Comparison of ENCODE assay signal across 10 mouse cellular contexts in genomic region chr5:50509696-50510421, GRCm38 (mm10).
"Had no signal": no experiment of that assay in that cellular context is flagged by ENCODE, and none has a peak within 500 bp of the region (broad histone marks: within the 10 kb centered on the region; RNA-seq: fewer than 3 reads in every experiment).

No protein-coding gene starts in this region.

- H3K27me3 ChIP-seq: liver, embryonic 13.5 days had no signal

- H3K9me3 ChIP-seq: liver, embryonic 13.5 days had no signal

- H3K4me3 ChIP-seq: liver, embryonic 13.5 days had no signal

- H3K27ac ChIP-seq: liver, embryonic 13.5 days had no signal

- H3K36me3 ChIP-seq: liver, embryonic 13.5 days had no signal

- H3K4me1 ChIP-seq: liver, embryonic 13.5 days had no signal

- H3K4me2 ChIP-seq: liver, embryonic 13.5 days; midbrain, embryonic 11.5 days had no signal

- H3K9ac ChIP-seq: liver, embryonic 13.5 days had no signal

- DNase-seq: kidney, postnatal 14 days; kidney, postnatal 4 days; liver, embryonic 13.5 days; lung, adult 2 months; lung, postnatal 14 days; lung, postnatal 4 days; midbrain, embryonic 14.5 days; thymus, adult 18-20 months; thymus, postnatal 36 days had no signal
